Mouse (Mus musculus): ENCODE results near the gene Mindy4.

The Mindy4 gene

GRCm38 (mm10) chr6:55273463-55273862 is 70.3 kb downstream of the Mindy4 start:
- TF ChIP-seq CTCF (conservative IDR thresholded peaks at IDR 0.05; ENCODE audit: low read length) (no peak), POU5F1 (IDR thresholded peaks at IDR 0.05; ENCODE audit: borderline replicate concordance, low read length) (no peak), NANOG (IDR thresholded peaks at IDR 0.05; ENCODE audit: borderline replicate concordance, low read length) (no peak)
- Histone ChIP-seq H3K4me3 (replicated peaks; ENCODE audit: low read length) (no peak overlapping the region), H3K36me3 (ENCODE audit: insufficient read depth, low read length) (no peaks in the 10 kb centered on the region), H3K4me1 (replicated peaks; ENCODE audit: low read depth, low read length) (no peaks in the 10 kb centered on the region), H3K27me3 (ENCODE audit: insufficient read depth, low read length) (no peaks in the 10 kb centered on the region), H3K9me3 (ENCODE audit: low read length) (no peaks in the 10 kb centered on the region)

- H3K27me3 ChIP-seq (ENCODE audit: insufficient read depth, low read length): no peaks in the 10 kb centered on the region
- no peak for TF ChIP-seq POU5F1 (IDR thresholded peaks at IDR 0.05; ENCODE audit: borderline replicate concordance, low read length)
- no peak for TF ChIP-seq NANOG (IDR thresholded peaks at IDR 0.05; ENCODE audit: borderline replicate concordance, low read length)
- TF ChIP-seq CTCF (conservative IDR thresholded peaks at IDR 0.05; ENCODE audit: low read length): no peak
- H3K4me3 ChIP-seq (replicated peaks; ENCODE audit: low read length): no peak overlapping the region
- H3K9me3 ChIP-seq (ENCODE audit: low read length): no peaks in the 10 kb centered on the region
- no peaks in the 10 kb centered on the region for H3K36me3 ChIP-seq (ENCODE audit: insufficient read depth, low read length)
- no peaks in the 10 kb centered on the region for H3K4me1 ChIP-seq (replicated peaks; ENCODE audit: low read depth, low read length)
These were observed 71.8 kb downstream of the Mindy4 start for GRCm38 (mm10) chr6:55275000-55275399.

- no peaks in the 10 kb centered on the region for H3K9me3 ChIP-seq (ENCODE audit: low read length)
- no peak overlapping the region for H3K4me3 ChIP-seq (replicated peaks; ENCODE audit: low read length)
- TF ChIP-seq NANOG (IDR thresholded peaks at IDR 0.05; ENCODE audit: borderline replicate concordance, low read length) (no peak), POU5F1 (IDR thresholded peaks at IDR 0.05; ENCODE audit: borderline replicate concordance, low read length) (no peak)
- H3K27me3 ChIP-seq (ENCODE audit: insufficient read depth, low read length): no peaks in the 10 kb centered on the region
- no peaks in the 10 kb centered on the region for H3K4me1 ChIP-seq (replicated peaks; ENCODE audit: low read depth, low read length)
- H3K36me3 ChIP-seq (ENCODE audit: insufficient read depth, low read length): no peaks in the 10 kb centered on the region
These were observed 72.6 kb downstream of the Mindy4 start for GRCm38 (mm10) chr6:55275786-55276185.

- Histone ChIP-seq H3K36me3 (ENCODE audit: insufficient read depth, low read length) (no peaks in the 10 kb centered on the region), H3K27me3 (ENCODE audit: insufficient read depth, low read length) (no peaks in the 10 kb centered on the region), H3K9me3 (ENCODE audit: low read length) (no peaks in the 10 kb centered on the region), H3K4me3 (replicated peaks; ENCODE audit: low read length) (no peak overlapping the region), H3K4me1 (replicated peaks; ENCODE audit: low read depth, low read length) (no peaks in the 10 kb centered on the region)
- TF ChIP-seq POU5F1 (IDR thresholded peaks at IDR 0.05; ENCODE audit: borderline replicate concordance, low read length) (no peak), CTCF (conservative IDR thresholded peaks at IDR 0.05; ENCODE audit: low read length) (no peak), NANOG (IDR thresholded peaks at IDR 0.05; ENCODE audit: borderline replicate concordance, low read length) (no peak)
These were observed 73.6 kb downstream of the Mindy4 start for GRCm38 (mm10) chr6:55276692-55277282.

GRCm38 (mm10) chr6:55278086-55278485 is 74.9 kb downstream of the Mindy4 start:
- Histone ChIP-seq H3K9me3 (ENCODE audit: low read length) (0 out of 2 replicates have a peak, but pooled peaks cover 4% of the 10 kb centered on the region), H3K4me3 (replicated peaks; ENCODE audit: low read length) (no peak overlapping the region), H3K4me1 (replicated peaks; ENCODE audit: low read depth, low read length) (no peaks in the 10 kb centered on the region), H3K36me3 (ENCODE audit: insufficient read depth, low read length) (no peaks in the 10 kb centered on the region), H3K27me3 (ENCODE audit: insufficient read depth, low read length) (no peaks in the 10 kb centered on the region)
- no peak for TF ChIP-seq POU5F1 (IDR thresholded peaks at IDR 0.05; ENCODE audit: borderline replicate concordance, low read length)
- TF ChIP-seq CTCF (conservative IDR thresholded peaks at IDR 0.05; ENCODE audit: low read length): no peak
- no peak for TF ChIP-seq NANOG (IDR thresholded peaks at IDR 0.05; ENCODE audit: borderline replicate concordance, low read length)

- 0 out of 2 replicates have a peak, but pooled peaks cover 4% of the 10 kb centered on the region for H3K9me3 ChIP-seq (ENCODE audit: low read length)
- no peak overlapping the region for H3K4me3 ChIP-seq (replicated peaks; ENCODE audit: low read length)
- no peaks in the 10 kb centered on the region for H3K36me3 ChIP-seq (ENCODE audit: insufficient read depth, low read length)
These were observed 75.3 kb downstream of the Mindy4 start for GRCm38 (mm10) chr6:55278520-55278919.

GRCm38 (mm10) chr6:55280979-55281378 is 77.8 kb downstream of the Mindy4 start:
- H3K27me3 ChIP-seq (ENCODE audit: insufficient read depth, low read length): no peaks in the 10 kb centered on the region
- H3K4me1 ChIP-seq (replicated peaks; ENCODE audit: low read depth, low read length): no peaks in the 10 kb centered on the region
- H3K9me3 ChIP-seq (ENCODE audit: low read length): 0 out of 2 replicates have a peak, but pooled peaks cover 4% of the 10 kb centered on the region
- no peak overlapping the region for H3K4me3 ChIP-seq (replicated peaks; ENCODE audit: low read length)
- no peak for TF ChIP-seq CTCF (conservative IDR thresholded peaks at IDR 0.05; ENCODE audit: low read length)
- TF ChIP-seq NANOG (IDR thresholded peaks at IDR 0.05; ENCODE audit: borderline replicate concordance, low read length): no peak
- TF ChIP-seq POU5F1 (IDR thresholded peaks at IDR 0.05; ENCODE audit: borderline replicate concordance, low read length): no peak
- no peaks in the 10 kb centered on the region for H3K36me3 ChIP-seq (ENCODE audit: insufficient read depth, low read length)

More at GRCm38 (mm10) chr6:55278520-55278919, 75.3 kb downstream of the Mindy4 start:
- Histone ChIP-seq H3K27me3 (ENCODE audit: insufficient read depth, low read length) (no peaks in the 10 kb centered on the region), H3K4me1 (replicated peaks; ENCODE audit: low read depth, low read length) (no peaks in the 10 kb centered on the region)
- no peak for TF ChIP-seq POU5F1 (IDR thresholded peaks at IDR 0.05; ENCODE audit: borderline replicate concordance, low read length)
- no peak for TF ChIP-seq NANOG (IDR thresholded peaks at IDR 0.05; ENCODE audit: borderline replicate concordance, low read length)
- no peak for TF ChIP-seq CTCF (conservative IDR thresholded peaks at IDR 0.05; ENCODE audit: low read length)

- H3K36me3 ChIP-seq (ENCODE audit: insufficient read depth, low read length): no peaks in the 10 kb centered on the region
- 0 out of 2 replicates have a peak, but pooled peaks cover 4% of the 10 kb centered on the region for H3K9me3 ChIP-seq (ENCODE audit: low read length)
- no peaks in the 10 kb centered on the region for H3K27me3 ChIP-seq (ENCODE audit: insufficient read depth, low read length)
- no peak overlapping the region for H3K4me3 ChIP-seq (replicated peaks; ENCODE audit: low read length)
- no peaks in the 10 kb centered on the region for H3K4me1 ChIP-seq (replicated peaks; ENCODE audit: low read depth, low read length)
- TF ChIP-seq NANOG (IDR thresholded peaks at IDR 0.05; ENCODE audit: borderline replicate concordance, low read length) (no peak), POU5F1 (IDR thresholded peaks at IDR 0.05; ENCODE audit: borderline replicate concordance, low read length) (no peak), CTCF (conservative IDR thresholded peaks at IDR 0.05; ENCODE audit: low read length) (no peak)
These were observed 78.5 kb downstream of the Mindy4 start for GRCm38 (mm10) chr6:55281687-55282086.

- H3K4me1 ChIP-seq (replicated peaks; ENCODE audit: low read depth, low read length): no peaks in the 10 kb centered on the region
- H3K9me3 ChIP-seq (ENCODE audit: low read length): 0 out of 2 replicates have a peak, but pooled peaks cover 4% of the 10 kb centered on the region
- no peak for TF ChIP-seq POU5F1 (IDR thresholded peaks at IDR 0.05; ENCODE audit: borderline replicate concordance, low read length)
- no peak for TF ChIP-seq NANOG (IDR thresholded peaks at IDR 0.05; ENCODE audit: borderline replicate concordance, low read length)
- TF ChIP-seq CTCF (conservative IDR thresholded peaks at IDR 0.05; ENCODE audit: low read length): no peak
- no peaks in the 10 kb centered on the region for H3K27me3 ChIP-seq (ENCODE audit: insufficient read depth, low read length)
- no peaks in the 10 kb centered on the region for H3K36me3 ChIP-seq (ENCODE audit: insufficient read depth, low read length)
- H3K4me3 ChIP-seq (replicated peaks; ENCODE audit: low read length): no peak overlapping the region
These were observed 79.2 kb downstream of the Mindy4 start for GRCm38 (mm10) chr6:55282348-55282747.
